Mouse (Mus musculus) stomach, embryonic 15.5 days (tissue): Measurements from ENCODE around the gene Ablim2. TPM values are rescaled to one million over a fixed set of nuclear protein-coding genes. Genes with fewer than 3 reads are reported as not detected.

Experiments
- ATAC-seq: fragments of 200-750 bp; cut with Nextera tagmentation; 2 replicates; pipeline ENCODE4 v1.8.0; 2017; ENCODE audit warnings: low read depth, moderate number of reproducible peaks, moderate TSS enrichment; ENCODE audit not compliant: insufficient read depth, low FRiP score
- H3K27ac ChIP-seq: fragments of 300-500 bp; sonication (generic); 2 replicates; pipeline ENCODE4 v1.5.1; 2015; ENCODE audit warnings: mild to moderate bottlenecking, inconsistent platforms
- H3K27me3 ChIP-seq: fragments of 300-500 bp; sonication (generic); replicated peaks from 2 replicates; pipeline ENCODE4 v1.6.1; 2015; ENCODE audit warnings: inconsistent platforms
- H3K36me3 ChIP-seq: fragments of 300-500 bp; sonication (generic); 2 replicates; pipeline ENCODE4 v1.6.1; 2015; ENCODE audit warnings: inconsistent platforms
- H3K4me1 ChIP-seq: fragments of 300-500 bp; sonication (generic); 2 replicates; pipeline ENCODE4 v1.6.1; 2015; ENCODE audit warnings: inconsistent platforms
- H3K4me2 ChIP-seq: fragments of 300-500 bp; sonication (generic); 2 replicates; pipeline ENCODE4 v1.6.1; 2015; ENCODE audit warnings: mild to moderate bottlenecking, inconsistent platforms
- H3K4me3 ChIP-seq: fragments of 300-500 bp; sonication (generic); replicated peaks from 2 replicates; pipeline ENCODE4 v1.5.1; 2015; ENCODE audit warnings: inconsistent platforms
- H3K9ac ChIP-seq: fragments of 300-500 bp; sonication (generic); 2 replicates; pipeline ENCODE4 v1.6.1; 2015; ENCODE audit warnings: inconsistent platforms
- H3K9me3 ChIP-seq: fragments of 300-500 bp; sonication (generic); 2 replicates; pipeline ENCODE4 v1.6.1; 2016; ENCODE audit warnings: inconsistent platforms
- WGBS: fragments of 180-500 bp; shearing (Covaris S2); methylation state at CpG from one replicate; pipeline ENCODE4 v1.1.7; 2015; 5-methylcytosine and 5-hydroxymethylcytosine counted together
- polyA plus RNA-seq: library from polyadenylated mRNA; unstranded; fragments of >200 nt; fragmentation: Nextera tagmentation; extraction: Ambion mirVana; gene quantifications from 2 replicates; pipeline ENCODE4 v1.2.1, GENCODE M21; 2015

The Ablim2 gene
- polyA plus RNA-seq, 1 experiment from 2014 or later = 2.8 TPM

DNA sequence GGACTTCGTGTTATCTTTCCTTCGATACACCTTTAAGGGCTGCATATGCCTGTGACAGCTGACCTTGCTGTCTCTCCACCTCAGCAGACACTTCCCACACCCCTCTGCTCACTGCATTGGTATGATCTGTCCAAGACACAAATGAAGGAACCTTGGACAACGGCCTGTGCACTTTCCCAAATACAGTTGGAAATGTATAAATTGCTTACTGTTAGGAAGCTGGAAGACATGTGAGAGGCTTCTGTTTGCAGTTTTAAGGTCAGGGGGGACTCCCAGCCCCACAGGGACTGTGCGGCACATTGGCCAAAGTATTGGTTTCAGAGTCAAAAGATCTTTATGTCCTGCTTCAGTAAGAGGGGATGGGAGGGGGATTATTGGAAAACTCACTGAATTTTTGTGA is 149.4 kb downstream of the Ablim2 start:
- ATAC-seq = no peak

DNA sequence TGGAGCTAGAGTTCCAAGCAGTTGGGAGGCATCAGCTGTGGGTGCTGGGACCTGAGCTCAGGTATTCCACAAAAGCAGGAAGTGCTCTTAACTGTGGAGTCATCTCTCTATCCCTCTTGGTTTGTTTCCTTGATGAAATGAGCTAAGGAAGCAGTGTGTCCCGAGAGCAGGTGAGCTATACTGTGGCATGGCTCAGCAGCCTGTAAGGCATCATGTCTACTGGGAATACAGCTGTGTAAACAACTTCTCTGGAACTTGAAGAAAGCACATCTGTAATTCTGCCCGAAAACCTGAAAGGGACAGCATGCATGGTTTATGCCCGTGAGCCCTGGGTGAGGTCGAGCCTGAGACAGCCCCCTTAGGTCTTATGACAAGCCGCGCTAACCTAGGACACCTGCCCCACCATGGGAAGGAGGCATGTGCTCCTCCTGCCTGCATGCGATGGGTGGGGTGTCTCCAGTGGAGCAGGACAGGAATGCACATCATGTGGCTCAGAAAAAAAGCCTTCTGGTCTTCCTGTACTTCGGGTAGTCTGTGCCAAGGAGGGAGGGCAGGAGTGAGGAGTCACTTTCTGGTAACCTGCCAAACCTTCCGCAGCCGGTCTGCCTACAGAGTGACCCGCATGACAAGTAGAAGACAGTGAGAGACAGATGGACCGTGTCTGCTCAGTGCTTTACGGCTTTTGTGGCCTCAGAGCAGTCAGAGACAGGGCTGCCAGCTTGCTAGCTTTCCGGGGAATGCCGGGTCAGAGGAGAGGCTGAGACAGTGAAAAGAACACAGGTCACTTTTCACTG is 150.2 kb downstream of the Ablim2 start:
- ATAC-seq = peak; percentile 56
- no peak overlapping the region for H3K4me2 ChIP-seq
- peaks cover 31% of the 10 kb centered on the region for H3K4me1 ChIP-seq
- no peak overlapping the region for H3K4me3 ChIP-seq
- no peaks in the 10 kb centered on the region for H3K36me3 ChIP-seq
- no peak overlapping the region for H3K9ac ChIP-seq
- WGBS = 23% methylated on average over 15 of the region's 15 CpGs
- H3K27ac ChIP-seq = peak overlapping the region; percentile 72
- H3K9me3 ChIP-seq = no peaks in the 10 kb centered on the region
- no peaks in the 10 kb centered on the region for H3K27me3 ChIP-seq

More for the DNA sequence above, 149.4 kb downstream of the Ablim2 start:
- H3K27me3 ChIP-seq = no peaks in the 10 kb centered on the region
- no peak overlapping the region for H3K4me2 ChIP-seq
- peaks cover 31% of the 10 kb centered on the region for H3K4me1 ChIP-seq
- no peak overlapping the region for H3K4me3 ChIP-seq
- H3K27ac ChIP-seq = 0 out of 2 replicates have a peak overlapping the region, but pooled peaks have one; percentile 17
- no peaks in the 10 kb centered on the region for H3K9me3 ChIP-seq
- H3K36me3 ChIP-seq = no peaks in the 10 kb centered on the region
- H3K9ac ChIP-seq = no peak overlapping the region
- 67% methylated on average over 4 of the region's 4 CpGs for WGBS

DNA sequence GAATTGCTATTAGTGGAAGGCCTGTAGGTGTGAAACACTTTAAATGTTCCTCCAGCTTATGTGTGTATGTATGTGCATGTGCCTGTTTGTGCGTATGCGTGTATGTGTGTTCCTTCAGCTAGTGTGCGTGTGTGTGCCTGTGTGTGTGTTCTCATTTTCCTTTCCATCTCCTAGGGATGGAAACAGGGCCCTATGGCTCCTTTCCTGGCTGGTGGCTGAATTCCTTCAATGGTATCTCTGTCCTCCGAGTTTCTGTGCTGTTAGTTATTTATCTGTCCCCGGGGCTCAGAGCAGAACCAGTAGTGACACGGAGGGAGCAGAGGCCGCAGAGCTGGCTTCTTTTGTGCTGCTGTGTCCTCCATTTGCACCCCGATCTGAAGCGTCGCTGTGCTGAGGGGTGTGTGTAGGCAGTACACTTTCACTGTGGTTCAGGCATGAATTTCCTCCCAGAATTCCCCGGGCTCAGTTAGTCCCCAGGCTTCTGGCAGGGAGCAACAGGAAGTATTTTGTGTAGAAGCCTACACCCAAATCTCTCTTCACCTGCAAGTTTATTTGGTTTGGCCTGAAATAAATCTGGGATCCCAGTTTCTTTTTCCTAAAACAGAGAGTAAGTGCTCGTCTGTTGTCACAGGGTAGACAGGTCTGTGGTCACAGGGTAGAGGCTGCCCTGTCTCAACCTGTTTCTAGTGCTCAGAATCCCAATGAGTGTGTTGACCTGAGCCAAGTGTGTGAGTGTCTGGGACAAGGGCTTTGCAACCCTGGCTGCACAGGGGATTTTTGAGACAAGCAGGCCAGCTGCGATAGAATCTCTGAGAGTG is 151.2 kb downstream of the Ablim2 start:
- no peak for ATAC-seq
- H3K36me3 ChIP-seq = no peaks in the 10 kb centered on the region
- H3K9ac ChIP-seq = no peak overlapping the region
- peak overlapping the region; percentile 72 for H3K27ac ChIP-seq
- no peak overlapping the region for H3K4me2 ChIP-seq
- no peaks in the 10 kb centered on the region for H3K27me3 ChIP-seq
- no peaks in the 10 kb centered on the region for H3K9me3 ChIP-seq
- WGBS = 45% methylated on average over 13 of the region's 13 CpGs
- H3K4me1 ChIP-seq = peaks cover 31% of the 10 kb centered on the region
- H3K4me3 ChIP-seq = no peak overlapping the region

DNA sequence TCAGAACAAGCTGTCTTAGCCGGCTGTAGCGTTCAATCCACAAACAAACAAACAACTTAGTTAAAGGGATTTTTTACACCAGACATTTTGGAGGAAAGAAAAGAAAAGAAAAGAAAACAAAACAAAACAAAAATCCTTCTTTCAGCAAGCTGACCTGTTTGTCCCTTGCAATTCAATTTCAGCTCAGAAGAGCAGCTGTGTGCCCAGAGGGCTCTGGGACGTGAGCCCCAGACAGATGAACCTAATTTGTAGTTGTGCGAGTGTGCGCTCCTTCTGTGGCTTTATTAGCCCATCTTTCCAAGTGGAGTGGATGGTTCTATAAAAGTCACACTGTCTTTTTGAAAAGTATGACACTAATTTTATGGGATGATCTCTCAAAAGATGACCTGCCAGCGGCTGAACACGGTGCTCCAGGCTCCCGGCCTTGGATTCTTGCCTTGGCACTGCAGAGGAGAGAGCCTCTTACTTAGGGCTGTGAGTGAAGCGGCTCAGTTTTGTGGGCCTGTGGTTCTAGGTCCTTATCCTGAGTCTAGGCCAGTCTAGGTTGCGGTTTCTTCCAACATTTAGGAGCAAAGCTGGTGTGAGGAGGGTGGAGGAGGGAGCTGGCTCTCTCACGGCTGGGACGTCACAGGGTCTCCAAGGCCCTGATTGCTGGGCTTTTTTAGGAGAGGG is 158.1 kb downstream of the Ablim2 start:
- no peaks in the 10 kb centered on the region for H3K9me3 ChIP-seq
- no peak overlapping the region for H3K27ac ChIP-seq
- no peak for ATAC-seq
- H3K9ac ChIP-seq = no peak overlapping the region
- peaks cover 22% of the 10 kb centered on the region for H3K4me1 ChIP-seq
- no peak overlapping the region for H3K4me2 ChIP-seq
- H3K4me3 ChIP-seq = no peak overlapping the region
- H3K36me3 ChIP-seq = no peaks in the 10 kb centered on the region
- no peaks in the 10 kb centered on the region for H3K27me3 ChIP-seq
- 82% methylated on average over 12 of the region's 12 CpGs for WGBS

DNA sequence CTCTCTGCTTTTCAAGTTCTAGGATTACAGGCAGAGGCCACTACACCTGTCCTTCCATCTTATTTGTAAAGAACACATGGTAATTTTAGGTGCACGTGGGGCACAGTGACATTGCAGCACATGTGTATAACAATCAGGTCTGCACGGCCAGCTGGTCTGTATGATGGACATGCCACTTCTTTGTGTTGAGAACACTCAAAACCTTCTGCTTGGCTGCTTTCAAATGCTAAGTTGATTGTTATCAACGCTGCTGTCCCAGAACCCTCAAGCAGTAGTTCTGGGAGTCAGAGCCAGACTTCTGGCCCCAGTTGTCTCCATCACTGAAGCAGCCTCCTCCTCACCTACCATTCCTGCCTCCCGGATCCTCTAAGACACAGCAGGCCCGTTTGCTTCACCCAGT is 159.0 kb downstream of the Ablim2 start:
- 71% methylated on average over 5 of the region's 5 CpGs for WGBS
- no peaks in the 10 kb centered on the region for H3K36me3 ChIP-seq
- H3K27me3 ChIP-seq = no peaks in the 10 kb centered on the region
- no peak for ATAC-seq
- peaks cover 31% of the 10 kb centered on the region for H3K4me1 ChIP-seq
- no peak overlapping the region for H3K4me3 ChIP-seq
- H3K27ac ChIP-seq = no peak overlapping the region
- H3K9ac ChIP-seq = no peak overlapping the region
- no peaks in the 10 kb centered on the region for H3K9me3 ChIP-seq
- H3K4me2 ChIP-seq = no peak overlapping the region

DNA sequence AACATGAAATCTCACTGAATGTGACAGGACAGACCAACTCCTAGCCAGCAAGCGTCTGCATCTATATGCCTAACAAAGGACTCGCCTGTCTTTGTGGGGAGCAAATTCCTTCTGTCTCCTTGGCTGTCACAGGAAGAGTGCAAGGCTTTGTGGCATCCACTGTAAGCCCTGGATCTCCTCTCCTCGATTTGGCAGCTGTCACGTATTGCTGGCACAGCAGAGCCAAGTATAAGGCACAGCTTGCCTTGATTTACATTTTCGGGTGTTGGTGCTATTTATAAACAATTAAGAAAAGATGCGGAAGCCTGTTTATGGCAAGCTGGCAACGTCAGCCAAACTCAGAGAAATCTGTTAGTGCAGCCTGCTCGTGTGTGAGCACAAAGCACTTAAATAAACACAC is 160.7 kb downstream of the Ablim2 start:
- Histone ChIP-seq H3K36me3 (no peaks in the 10 kb centered on the region), H3K27ac (peak overlapping the region; percentile 69), H3K27me3 (no peaks in the 10 kb centered on the region), H3K9ac (no peak overlapping the region), H3K4me1 (peaks cover 47% of the 10 kb centered on the region), H3K4me2 (0 out of 2 replicates have a peak overlapping the region, but pooled peaks have one; percentile 9), H3K4me3 (no peak overlapping the region), H3K9me3 (no peaks in the 10 kb centered on the region)
- WGBS = 28% methylated on average over 8 of the region's 8 CpGs
- ATAC-seq = no peak

DNA sequence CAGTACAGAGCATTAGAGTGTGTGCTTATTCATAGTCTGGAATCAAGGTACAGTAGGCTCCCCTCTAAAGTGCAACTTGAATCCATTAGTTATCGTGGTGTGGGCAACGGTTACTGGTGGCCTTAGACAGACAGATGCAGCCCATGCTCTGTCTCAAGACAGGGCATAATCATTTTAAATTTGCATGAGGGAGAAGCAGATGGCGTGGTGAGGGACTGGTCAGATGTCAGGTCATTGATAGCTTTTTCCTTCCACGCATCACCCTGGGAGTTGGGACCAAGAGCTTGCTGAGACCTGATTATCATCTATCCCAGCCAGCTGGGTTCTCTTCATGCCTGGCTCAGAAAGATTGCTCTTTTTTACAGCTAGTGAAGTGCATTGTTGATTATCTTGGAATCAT is 162.4 kb downstream of the Ablim2 start:
- H3K36me3 ChIP-seq = no peaks in the 10 kb centered on the region
- H3K4me2 ChIP-seq = no peak overlapping the region
- H3K9me3 ChIP-seq = no peaks in the 10 kb centered on the region
- H3K4me1 ChIP-seq = peaks cover 51% of the 10 kb centered on the region
- H3K27ac ChIP-seq = no peak overlapping the region
- H3K27me3 ChIP-seq = no peaks in the 10 kb centered on the region
- 74% methylated on average over 4 of the region's 4 CpGs for WGBS
- no peak for ATAC-seq
- H3K9ac ChIP-seq = no peak overlapping the region
- H3K4me3 ChIP-seq = no peak overlapping the region

DNA sequence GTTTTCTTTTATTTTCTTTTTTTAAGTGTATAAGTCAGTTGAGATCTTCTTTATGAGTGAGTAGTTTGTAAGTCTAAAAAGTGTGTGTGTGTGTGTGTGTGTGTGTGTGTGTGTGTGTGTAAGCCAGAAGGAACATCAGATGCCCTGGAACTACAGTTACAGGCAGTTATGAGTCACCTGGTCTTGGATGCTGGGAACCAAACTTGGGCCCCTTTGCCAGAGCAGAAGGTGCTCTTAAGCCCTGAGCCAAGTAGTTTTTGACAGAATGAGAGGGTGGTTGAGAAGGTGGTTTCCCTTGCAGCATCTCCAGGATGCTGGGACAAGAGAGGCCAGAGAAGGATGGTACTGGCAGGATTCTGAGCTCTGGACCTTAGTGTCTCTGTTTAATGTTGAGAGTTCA is 162.9 kb downstream of the Ablim2 start:
- H3K27me3 ChIP-seq = no peaks in the 10 kb centered on the region
- H3K4me3 ChIP-seq = no peak overlapping the region
- H3K9me3 ChIP-seq = no peaks in the 10 kb centered on the region
- H3K27ac ChIP-seq = peak overlapping the region; percentile 93
- H3K4me2 ChIP-seq = no peak overlapping the region
- H3K9ac ChIP-seq = no peak overlapping the region
- no peaks in the 10 kb centered on the region for H3K36me3 ChIP-seq
- peaks cover 56% of the 10 kb centered on the region for H3K4me1 ChIP-seq
- ATAC-seq = no peak

DNA sequence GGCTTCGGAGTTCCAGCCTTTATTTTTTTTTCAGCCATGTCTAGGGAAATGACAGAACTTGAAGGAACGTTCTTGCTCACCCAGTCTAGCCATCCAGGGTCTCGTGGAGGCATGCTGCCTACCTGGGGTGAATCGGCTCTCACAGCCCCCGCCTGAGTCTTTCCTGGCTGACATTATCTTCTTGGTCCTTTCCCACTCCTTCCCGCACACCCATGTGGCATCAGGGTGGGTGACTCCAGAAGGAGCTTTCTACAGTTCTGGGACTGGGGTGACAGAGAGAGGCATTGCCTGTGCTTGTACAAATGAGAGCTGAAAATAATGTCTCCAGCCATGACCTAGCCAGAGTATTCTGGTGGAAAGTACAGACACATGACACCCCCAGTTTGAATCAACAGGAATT is 163.5 kb downstream of the Ablim2 start:
- H3K9ac ChIP-seq = 0 out of 2 replicates have a peak overlapping the region, but pooled peaks have one; percentile 8
- H3K4me3 ChIP-seq = no peak overlapping the region
- peak overlapping the region; percentile 93 for H3K27ac ChIP-seq
- H3K27me3 ChIP-seq = no peaks in the 10 kb centered on the region
- 48% methylated on average over 6 of the region's 6 CpGs for WGBS
- ATAC-seq = no peak
- H3K4me1 ChIP-seq = peaks cover 59% of the 10 kb centered on the region
- H3K36me3 ChIP-seq = no peaks in the 10 kb centered on the region
- no peaks in the 10 kb centered on the region for H3K9me3 ChIP-seq
- peak overlapping the region; percentile 43; the same call in 1 of the 2 replicates for H3K4me2 ChIP-seq

DNA sequence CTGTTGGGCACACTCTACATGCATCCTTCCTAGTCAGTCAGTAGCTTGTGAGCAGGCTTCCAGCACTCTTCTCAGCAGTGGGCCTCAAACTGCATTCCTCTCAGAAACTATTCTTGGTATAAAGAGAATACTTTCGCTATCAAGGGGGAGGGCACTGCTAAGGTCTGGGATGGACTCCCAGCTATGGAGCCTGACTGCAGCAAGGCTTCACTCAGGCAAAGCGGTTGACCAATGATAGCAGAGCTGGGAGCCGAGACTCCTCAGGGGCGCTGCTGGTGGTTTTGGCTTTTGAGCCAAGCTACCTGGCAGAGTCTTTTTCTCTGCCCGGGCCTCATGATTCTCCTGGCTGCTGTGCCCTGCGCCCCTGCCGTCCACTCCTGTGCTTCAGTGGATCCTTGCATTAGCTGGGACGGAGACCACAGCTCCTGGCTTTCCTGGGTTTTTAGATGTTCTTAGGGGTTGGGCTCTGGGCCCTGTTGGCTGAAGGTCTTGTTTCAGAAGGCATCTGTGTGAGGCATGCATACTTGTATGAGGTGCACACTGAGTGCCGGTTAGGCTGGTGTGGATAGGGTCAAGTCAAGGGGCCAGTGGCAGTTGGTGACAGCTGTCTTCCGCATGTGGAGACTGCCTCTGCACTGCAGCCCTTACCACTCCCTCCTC is 164.0 kb downstream of the Ablim2 start:
- ATAC-seq = peak; percentile 90
- Histone ChIP-seq H3K36me3 (no peaks in the 10 kb centered on the region), H3K9ac (no peak overlapping the region), H3K27me3 (no peaks in the 10 kb centered on the region), H3K4me1 (peaks cover 62% of the 10 kb centered on the region), H3K4me3 (peak overlapping the region; percentile 12; the same call in 1 of the 2 replicates), H3K4me2 (peak overlapping the region; percentile 43), H3K27ac (peak overlapping the region; percentile 93), H3K9me3 (no peaks in the 10 kb centered on the region)
- WGBS = 29% methylated on average over 10 of the region's 10 CpGs

DNA sequence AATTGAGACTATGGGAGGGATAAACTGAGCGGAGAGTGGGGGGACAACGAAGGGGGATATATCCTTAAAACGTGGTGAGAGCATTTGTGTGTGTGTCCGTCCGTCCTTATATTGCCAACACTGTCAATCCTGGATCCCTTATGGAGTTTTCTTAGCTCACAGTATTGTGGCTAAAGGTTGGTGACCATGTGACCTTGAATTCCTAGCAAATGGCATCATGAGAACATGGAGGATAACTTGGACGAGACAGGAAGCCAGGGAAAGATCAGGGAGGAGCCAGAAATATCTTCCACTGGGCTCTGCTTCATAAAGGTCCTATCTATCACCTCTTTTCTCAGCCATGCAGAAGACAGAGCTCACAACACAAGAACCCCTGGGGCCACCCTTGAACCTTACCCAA is 165.8 kb downstream of the Ablim2 start:
- Histone ChIP-seq H3K4me2 (no peak overlapping the region), H3K9me3 (no peaks in the 10 kb centered on the region), H3K4me1 (peaks cover 53% of the 10 kb centered on the region), H3K9ac (no peak overlapping the region), H3K36me3 (no peaks in the 10 kb centered on the region), H3K27ac (no peak overlapping the region), H3K4me3 (no peak overlapping the region), H3K27me3 (no peaks in the 10 kb centered on the region)
- no peak for ATAC-seq
- WGBS = 75% methylated on average over 6 of the region's 6 CpGs
